Mouse (Mus musculus) liver, embryonic 11.5 days (tissue): ENCODE data around the gene Sox11. TPM values are rescaled to one million over a fixed set of nuclear protein-coding genes. Genes with fewer than 3 reads are reported as not detected.

Experiments
- ATAC-seq: fragments of 200-750 bp; cut with Nextera tagmentation; replicated peaks from 2 replicates; pipeline ENCODE4 v1.8.0; 2017; ENCODE audit warnings: moderate number of reproducible peaks, mild to moderate bottlenecking, moderate TSS enrichment, moderate library complexity; ENCODE audit not compliant: low FRiP score
- DNase-seq: peaks from one replicate; pipeline ENCODE4 v3.0.0-alpha.2; 2017; ENCODE audit warnings: low spot score
- H3K27ac ChIP-seq: fragments of 300-500 bp; sonication (generic); 2 replicates; pipeline ENCODE4 v1.5.1; 2014; ENCODE audit warnings: mild to moderate bottlenecking, low read depth, low read length, control low read depth
- H3K27me3 ChIP-seq: fragments of 300-500 bp; sonication (generic); replicated peaks from 2 replicates; pipeline ENCODE4 v1.6.1; 2014; ENCODE audit warnings: low read length, mixed read lengths; ENCODE audit not compliant: control insufficient read depth, insufficient read depth
- H3K36me3 ChIP-seq: fragments of 300-500 bp; sonication (generic); 2 replicates; pipeline ENCODE4 v1.6.1; 2014; ENCODE audit warnings: mild to moderate bottlenecking, low read length, moderate library complexity, mixed read lengths; ENCODE audit not compliant: control insufficient read depth, insufficient read depth
- H3K4me1 ChIP-seq: fragments of 300-500 bp; sonication (generic); replicated peaks from 2 replicates; pipeline ENCODE4 v1.6.1; 2014; ENCODE audit warnings: low read length, mixed read lengths; ENCODE audit not compliant: control insufficient read depth, insufficient read depth
- H3K4me2 ChIP-seq: fragments of 300-500 bp; sonication (generic); 2 replicates; pipeline ENCODE4 v1.6.1; 2014; ENCODE audit warnings: mild to moderate bottlenecking, control low read depth, moderate library complexity
- H3K4me3 ChIP-seq: fragments of 300-500 bp; sonication (generic); 2 replicates; pipeline ENCODE4 v1.5.1; 2014; ENCODE audit warnings: low read depth, low read length, control low read depth
- H3K9ac ChIP-seq: fragments of 300-500 bp; sonication (generic); 2 replicates; pipeline ENCODE4 v1.6.1; 2014; ENCODE audit warnings: low read depth, low read length, control low read depth
- H3K9me3 ChIP-seq: fragments of 300-500 bp; sonication (generic); 2 replicates; pipeline ENCODE4 v1.6.1; 2016; ENCODE audit warnings: low read length, inconsistent platforms, mixed read lengths; ENCODE audit not compliant: control insufficient read depth
- WGBS: fragments of 180-500 bp; shearing (Covaris S2); extraction: QIAGEN DNeasy Blood & Tissue Kit; methylation state at CpG from one replicate; pipeline ENCODE4 v1.1.7; 2014; 5-methylcytosine and 5-hydroxymethylcytosine counted together
- polyA plus RNA-seq: library from polyadenylated mRNA; unstranded; fragments of >200 nt; fragmentation: Nextera tagmentation; extraction: Ambion mirVana; gene quantifications from 2 replicates; pipeline ENCODE4 v1.2.1, GENCODE M21; 2014

The Sox11 gene
- polyA plus RNA-seq, 1 experiment from 2014 or later, result 32.2 TPM

DNA sequence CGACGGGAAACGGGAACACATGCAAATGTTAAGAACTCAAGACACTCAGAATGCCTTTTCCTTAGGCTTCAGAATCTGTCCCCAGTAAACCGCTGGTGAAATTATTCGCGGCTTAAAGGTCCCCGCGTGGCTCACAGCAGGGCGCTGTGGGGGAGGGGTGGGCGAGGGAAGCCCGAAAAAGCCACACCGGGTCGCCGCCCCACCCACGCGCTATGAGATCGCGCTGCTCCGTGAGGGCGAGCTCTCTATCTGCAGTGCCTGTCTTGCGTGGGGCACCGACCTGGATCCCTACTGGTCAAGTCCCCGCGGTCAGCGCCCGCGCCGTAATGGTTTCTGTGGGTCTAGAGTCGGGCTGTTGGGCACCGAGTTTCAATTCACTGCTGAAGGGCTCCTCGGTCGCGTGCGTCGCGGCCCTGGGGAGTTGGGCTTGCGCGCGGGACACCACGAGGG is 3.6 kb downstream of the Sox11 start:
- Histone ChIP-seq H3K4me2 (peak overlapping the region; percentile 67), H3K27me3 (peaks cover 54% of the 10 kb centered on the region), H3K4me1 (no peaks in the 10 kb centered on the region), H3K4me3 (peak overlapping the region; percentile 59), H3K9me3 (no peaks in the 10 kb centered on the region), H3K27ac (peak overlapping the region; percentile 50; the same call in 1 of the 2 replicates), H3K9ac (peak overlapping the region; percentile 71), H3K36me3 (no peaks in the 10 kb centered on the region)
- WGBS, result 1% methylated on average over 38 of the region's 40 CpGs
- DNase-seq, result peak; percentile 58
- ATAC-seq, result no peak

DNA sequence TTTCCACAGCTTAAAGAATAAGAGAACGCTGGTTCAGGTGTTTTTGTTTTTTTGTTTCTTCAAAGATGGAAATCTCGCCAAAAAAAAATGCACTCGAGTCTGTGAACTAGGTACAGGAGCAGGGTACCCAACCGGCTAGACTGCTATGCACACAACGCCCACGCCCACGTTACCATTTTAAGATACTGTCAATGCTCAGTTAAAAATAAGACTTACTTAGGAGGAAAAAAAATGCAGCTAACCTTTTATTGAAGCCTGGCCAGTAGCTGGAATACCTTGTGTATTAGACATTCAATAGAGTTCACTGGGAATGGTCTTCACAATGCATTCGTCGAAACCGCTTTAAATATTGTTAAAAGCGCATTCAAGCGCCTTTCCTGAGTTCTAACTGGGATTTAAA is 4.3 kb downstream of the Sox11 start:
- Histone ChIP-seq H3K27me3 (peaks cover 48% of the 10 kb centered on the region), H3K4me3 (peak overlapping the region; percentile 59; the same call in 1 of the 2 replicates), H3K27ac (no peak overlapping the region), H3K4me2 (peak overlapping the region; percentile 67), H3K9me3 (no peaks in the 10 kb centered on the region), H3K9ac (no peak overlapping the region), H3K36me3 (no peaks in the 10 kb centered on the region), H3K4me1 (no peaks in the 10 kb centered on the region)
- DNase-seq, result no peak
- 16% methylated on average over 12 of the region's 12 CpGs for WGBS
- ATAC-seq, result no peak

DNA sequence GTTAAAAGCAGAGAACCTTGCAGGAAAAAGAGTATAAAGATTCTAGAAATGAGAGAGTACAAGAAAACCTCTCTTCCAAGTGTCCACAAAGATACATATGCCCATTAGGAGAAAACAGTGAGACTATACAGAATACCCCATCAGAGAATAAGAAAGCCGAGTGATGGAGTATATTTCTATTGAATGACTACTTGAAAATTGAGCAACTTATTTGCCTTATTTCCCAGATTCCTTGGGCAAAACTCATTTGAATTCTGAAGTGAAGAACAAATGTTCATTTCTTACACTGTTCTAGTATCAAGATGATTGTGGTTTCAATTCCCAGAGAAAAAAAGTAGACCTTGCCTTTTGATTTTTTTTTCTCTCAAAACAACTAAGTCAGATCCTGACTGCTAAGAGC is 4.9 kb downstream of the Sox11 start:
- peaks cover 41% of the 10 kb centered on the region for H3K27me3 ChIP-seq
- no peak overlapping the region for H3K4me3 ChIP-seq
- ATAC-seq (no peak), DNase-seq (no peak)
- no peaks in the 10 kb centered on the region for H3K9me3 ChIP-seq
- WGBS, result 63% methylated on average over 1 of the region's 1 CpGs
- H3K27ac ChIP-seq, result no peak overlapping the region
- no peak overlapping the region for H3K9ac ChIP-seq
- no peaks in the 10 kb centered on the region for H3K4me1 ChIP-seq
- H3K4me2 ChIP-seq, result peak overlapping the region; percentile 67
- no peaks in the 10 kb centered on the region for H3K36me3 ChIP-seq

DNA sequence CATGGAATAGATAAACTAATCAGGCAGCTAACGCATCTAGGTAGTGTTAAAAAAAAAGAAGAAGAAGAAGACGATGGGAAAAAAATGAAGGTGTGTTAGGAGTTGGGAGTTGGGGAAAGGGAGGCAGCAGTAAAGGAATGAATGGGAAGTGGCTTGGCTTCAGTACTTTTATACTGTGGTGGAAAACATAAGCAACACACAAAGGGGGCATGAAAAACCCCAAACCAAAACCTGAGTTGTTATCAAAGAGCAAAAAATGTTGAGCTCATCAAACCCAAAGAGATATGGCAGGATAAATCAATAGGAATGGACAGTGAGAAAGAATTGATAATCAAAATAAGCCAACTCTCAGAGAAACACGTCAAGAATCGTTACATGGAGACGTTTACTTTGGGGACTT is 5.6 kb downstream of the Sox11 start:
- Histone ChIP-seq H3K27ac (no peak overlapping the region), H3K9me3 (no peaks in the 10 kb centered on the region), H3K9ac (no peak overlapping the region), H3K4me2 (0 out of 2 replicates have a peak overlapping the region, but pooled peaks have one; percentile 16), H3K4me1 (no peaks in the 10 kb centered on the region), H3K36me3 (no peaks in the 10 kb centered on the region), H3K4me3 (no peak overlapping the region), H3K27me3 (peaks cover 34% of the 10 kb centered on the region)
- ATAC-seq, result no peak
- DNase-seq, result no peak
- WGBS, result 65% methylated on average over 5 of the region's 5 CpGs

DNA sequence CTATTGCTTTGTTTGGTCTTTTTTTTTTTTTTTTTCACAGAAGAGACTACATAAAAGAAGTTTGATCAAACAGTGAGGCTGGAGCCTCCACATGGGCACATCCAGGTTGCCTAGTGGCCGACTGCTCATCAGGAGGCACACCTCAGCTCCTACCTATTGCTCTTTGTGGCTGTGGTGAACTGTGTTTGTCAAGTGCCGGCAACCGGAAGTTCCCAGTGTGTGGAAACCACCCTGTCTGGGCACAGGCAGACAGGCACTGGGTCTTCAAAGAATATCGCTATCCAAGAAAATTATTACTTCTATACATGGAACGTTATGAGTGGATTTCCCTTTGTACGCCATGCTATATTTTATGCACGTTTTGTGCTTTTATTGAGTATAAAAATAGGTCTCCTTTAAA is 6.0 kb downstream of the Sox11 start:
- H3K4me3 ChIP-seq, result no peak overlapping the region
- H3K27ac ChIP-seq, result no peak overlapping the region
- ATAC-seq (no peak), DNase-seq (no peak)
- H3K4me2 ChIP-seq, result no peak overlapping the region
- no peak overlapping the region for H3K9ac ChIP-seq
- WGBS, result 73% methylated on average over 7 of the region's 7 CpGs
- no peaks in the 10 kb centered on the region for H3K4me1 ChIP-seq
- peaks cover 30% of the 10 kb centered on the region for H3K27me3 ChIP-seq
- H3K9me3 ChIP-seq, result no peaks in the 10 kb centered on the region
- no peaks in the 10 kb centered on the region for H3K36me3 ChIP-seq

DNA sequence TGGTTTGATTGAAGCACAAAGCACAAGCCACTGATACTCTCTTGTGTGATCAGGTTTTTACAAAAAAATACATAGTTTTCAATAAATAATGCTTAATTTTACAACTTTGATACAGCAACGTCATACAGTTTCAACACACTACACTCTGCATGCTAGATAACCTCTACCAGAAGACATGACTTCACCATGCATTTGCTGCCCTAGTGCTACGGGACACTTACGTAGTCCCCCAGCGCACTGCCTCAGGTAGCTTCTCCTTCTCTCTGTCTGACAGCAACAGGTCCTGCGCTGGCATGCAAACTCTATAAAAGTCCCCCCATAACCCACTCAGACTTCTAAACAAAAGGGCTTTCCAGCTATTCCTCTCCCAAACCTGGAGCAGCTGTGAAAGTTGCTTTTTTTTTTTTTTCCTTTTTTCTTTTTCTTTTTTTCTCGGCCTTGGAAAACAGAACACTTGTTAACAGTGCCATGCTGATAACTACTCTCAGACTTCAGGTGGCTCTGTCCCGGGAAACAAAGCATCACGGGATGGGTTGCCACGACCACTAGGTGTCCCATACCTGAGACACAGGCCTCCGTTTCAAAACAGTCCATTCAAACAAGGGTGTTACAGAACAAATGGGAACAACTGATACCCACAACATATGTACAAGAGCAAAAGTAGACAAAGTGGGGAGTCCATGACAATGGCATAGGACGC is 6.9 kb downstream of the Sox11 start:
- H3K4me2 ChIP-seq, result no peak overlapping the region
- H3K9me3 ChIP-seq, result no peaks in the 10 kb centered on the region
- peaks cover 21% of the 10 kb centered on the region for H3K27me3 ChIP-seq
- no peak for ATAC-seq
- no peaks in the 10 kb centered on the region for H3K36me3 ChIP-seq
- WGBS, result 72% methylated on average over 11 of the region's 11 CpGs
- no peak overlapping the region for H3K4me3 ChIP-seq
- no peaks in the 10 kb centered on the region for H3K4me1 ChIP-seq
- no peak overlapping the region for H3K9ac ChIP-seq
- H3K27ac ChIP-seq, result no peak overlapping the region
- no peak for DNase-seq

DNA sequence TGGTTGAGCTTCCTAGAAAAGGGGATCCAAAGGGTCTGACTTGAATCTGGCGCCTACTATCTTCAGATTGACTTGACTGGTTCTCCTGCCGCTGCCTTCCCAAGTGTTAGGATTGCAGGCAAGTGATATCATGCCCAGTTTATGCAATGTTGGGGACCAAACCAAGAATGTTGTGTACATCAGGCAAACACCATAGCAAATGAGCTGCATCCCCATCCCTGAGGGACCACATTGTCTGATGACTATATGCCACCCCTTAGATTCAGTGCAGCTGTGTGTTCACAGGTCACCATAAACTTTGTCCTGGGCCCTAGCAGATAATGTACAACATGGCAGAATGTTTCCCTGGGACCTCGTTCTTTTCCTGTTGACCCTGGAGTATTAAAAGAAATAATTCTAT is 8.8 kb downstream of the Sox11 start:
- 73% methylated on average over 3 of the region's 3 CpGs for WGBS
- H3K4me3 ChIP-seq, result no peak overlapping the region
- no peaks in the 10 kb centered on the region for H3K4me1 ChIP-seq
- DNase-seq (no peak), ATAC-seq (no peak)
- H3K9me3 ChIP-seq, result no peaks in the 10 kb centered on the region
- peaks cover 6% of the 10 kb centered on the region for H3K27me3 ChIP-seq
- no peaks in the 10 kb centered on the region for H3K36me3 ChIP-seq
- no peak overlapping the region for H3K4me2 ChIP-seq
- no peak overlapping the region for H3K9ac ChIP-seq
- H3K27ac ChIP-seq, result no peak overlapping the region

DNA sequence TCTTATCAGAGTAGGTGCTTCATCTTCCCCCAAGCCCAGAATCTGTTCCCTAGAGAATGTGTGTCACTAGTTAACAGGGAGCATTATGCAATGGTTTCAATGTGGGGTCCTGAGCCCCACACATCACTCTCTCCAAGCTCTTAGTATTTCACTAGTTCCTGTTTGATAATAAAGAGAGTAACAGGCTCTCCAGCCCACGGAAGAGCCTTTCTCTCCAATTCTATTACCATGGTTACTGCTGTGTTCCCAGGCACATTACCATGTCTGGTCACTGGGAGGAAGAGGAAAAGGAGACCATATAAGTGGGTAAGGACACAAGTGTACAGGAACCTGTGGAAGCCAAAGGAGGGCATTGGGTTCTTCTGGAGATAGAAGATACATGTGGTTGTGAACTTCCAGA is 19.0 kb downstream of the Sox11 start:
- Histone ChIP-seq H3K36me3 (no peaks in the 10 kb centered on the region), H3K4me2 (no peak overlapping the region), H3K27me3 (no peaks in the 10 kb centered on the region), H3K27ac (no peak overlapping the region), H3K9me3 (no peaks in the 10 kb centered on the region), H3K4me1 (no peaks in the 10 kb centered on the region; the same call in 1 of the 2 replicates), H3K9ac (no peak overlapping the region), H3K4me3 (no peak overlapping the region)
- no peak for ATAC-seq
- DNase-seq, result no peak
- WGBS, result 41% methylated on average over 1 of the region's 1 CpGs

DNA sequence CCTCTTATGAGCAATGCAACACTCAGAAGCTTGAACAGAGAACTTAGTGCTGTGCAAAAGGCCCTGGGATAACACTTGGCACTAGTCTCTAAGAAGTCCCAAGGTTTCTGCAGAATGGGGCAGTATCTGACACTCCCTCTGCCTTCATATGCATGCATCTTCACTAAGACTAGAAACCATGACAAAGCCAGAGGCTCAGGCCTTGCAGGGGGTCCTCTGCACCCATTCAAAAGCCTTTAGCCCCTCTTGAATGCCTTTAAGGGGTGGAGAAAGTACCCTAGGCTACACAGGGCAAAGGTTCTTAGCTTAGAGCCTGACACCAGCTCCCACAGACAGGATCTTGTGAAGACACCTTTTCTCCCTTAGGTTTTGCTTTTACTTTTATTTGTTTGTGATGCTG is 21.7 kb downstream of the Sox11 start:
- no peak for DNase-seq
- no peak overlapping the region for H3K27ac ChIP-seq
- H3K9ac ChIP-seq, result no peak overlapping the region
- no peak overlapping the region for H3K4me2 ChIP-seq
- H3K9me3 ChIP-seq, result no peaks in the 10 kb centered on the region
- no peak overlapping the region for H3K4me3 ChIP-seq
- ATAC-seq, result no peak
- no peaks in the 10 kb centered on the region for H3K4me1 ChIP-seq
- no peaks in the 10 kb centered on the region for H3K36me3 ChIP-seq
- H3K27me3 ChIP-seq, result no peaks in the 10 kb centered on the region
